Mouse (Mus musculus) limb, embryonic 10.5 days (tissue): ENCODE data around the gene Olfr119. TPM values are rescaled to one million over a fixed set of nuclear protein-coding genes. Genes with fewer than 3 reads are reported as not detected.
"Not testable (repeated sequence)": the region's sequence is repeated elsewhere in the genome, so short reads cannot be mapped to it uniquely, and the experiment has no call there.

Experiments
- DNase-seq: peaks from one replicate; pipeline ENCODE4 v3.0.0-alpha.2; 2017; ENCODE audit warnings: low spot score
- H3K27ac ChIP-seq: fragments of 300-500 bp; sonication (generic); 2 replicates; pipeline ENCODE4 v1.5.1; 2016; ENCODE audit warnings: mild to moderate bottlenecking
- H3K27me3 ChIP-seq: fragments of 300-500 bp; sonication (generic); 2 replicates; pipeline ENCODE4 v1.6.1; 2016; ENCODE audit warnings: low read depth, mild to moderate bottlenecking; ENCODE audit not compliant: poor library complexity, severe bottlenecking
- H3K36me3 ChIP-seq: fragments of 300-500 bp; sonication (generic); 2 replicates; pipeline ENCODE4 v1.6.1; 2016; ENCODE audit warnings: mild to moderate bottlenecking, moderate library complexity
- H3K4me1 ChIP-seq: fragments of 300-500 bp; sonication (generic); 2 replicates; pipeline ENCODE4 v1.6.1; 2016
- H3K4me3 ChIP-seq: fragments of 300-500 bp; sonication (generic); 2 replicates; pipeline ENCODE4 v1.5.1; 2016; ENCODE audit warnings: mild to moderate bottlenecking, moderate library complexity
- H3K9me3 ChIP-seq: fragments of 300-500 bp; sonication (generic); replicated peaks from 2 replicates; pipeline ENCODE4 v1.6.1; 2016; ENCODE audit warnings: mild to moderate bottlenecking
- WGBS: fragments of 180-500 bp; shearing (Covaris S2); methylation state at CpG from one replicate; pipeline ENCODE4 v1.1.7; 2016; 5-methylcytosine and 5-hydroxymethylcytosine counted together
- polyA plus RNA-seq: library from polyadenylated mRNA; unstranded; fragments of >200 nt; fragmentation: Nextera tagmentation; extraction: Ambion mirVana; gene quantifications from 2 replicates; pipeline ENCODE4 v1.2.1, GENCODE M21; 2016

The Olfr119 gene
- polyA plus RNA-seq: not detected in 2 replicates

DNA sequence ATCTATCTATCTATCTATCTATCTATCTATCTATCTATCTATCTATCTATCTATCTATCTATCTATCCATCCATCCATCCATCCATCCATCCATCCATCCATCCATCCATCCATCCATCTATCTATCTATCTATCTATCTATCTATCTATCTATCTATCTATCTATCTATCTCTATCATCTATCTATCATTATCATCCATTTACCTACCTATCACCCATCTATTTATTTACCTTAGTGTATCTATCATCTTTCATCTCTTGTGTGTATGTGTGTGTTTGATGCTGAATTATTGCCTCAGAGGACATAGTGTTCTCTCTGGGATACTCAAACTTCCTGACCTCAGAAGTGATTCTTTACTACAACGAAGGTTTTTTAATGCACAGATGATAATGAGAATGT, at the start of gene Olfr119:
Gene Olfr119 (plus strand): TSS at position 301 of the 400 bp plus-strand sequence.
- DNase-seq, H3K36me3 ChIP-seq, H3K27ac ChIP-seq, H3K9me3 ChIP-seq, H3K4me3 ChIP-seq, H3K4me1 ChIP-seq, H3K27me3 ChIP-seq: not testable (repeated sequence)
- 78% methylated on average over 1 of the region's 1 CpGs for WGBS

DNA sequence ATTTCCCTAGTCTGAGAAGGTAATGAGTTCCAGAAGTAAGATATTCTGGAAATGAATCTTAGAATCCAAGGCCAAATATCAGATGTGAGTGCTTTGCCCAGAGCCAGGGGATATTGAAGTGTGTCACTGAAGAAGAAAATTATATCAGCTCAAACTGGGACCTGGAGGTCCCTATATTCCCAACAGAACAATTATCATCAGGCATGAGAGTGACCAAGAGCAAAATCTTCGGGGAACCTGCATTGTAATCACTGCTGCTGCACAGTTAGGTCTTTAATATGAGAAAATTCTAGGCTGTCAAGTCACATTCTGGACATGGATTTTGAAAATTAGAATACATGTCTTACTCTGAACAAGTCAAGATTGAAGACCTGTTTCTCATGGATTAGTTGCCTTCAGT, 32.7 kb upstream of the Olfr119 start, which contains the start of gene Olfr117:
Gene Olfr117 (minus strand): TSS at position 101 of the 400 bp plus-strand sequence.
- no peaks in the 10 kb centered on the region for H3K4me1 ChIP-seq
- H3K27me3 ChIP-seq: no peaks in the 10 kb centered on the region
- H3K4me3 ChIP-seq: no peak within 1 kb of the TSS
- no peaks in the 10 kb centered on the region for H3K9me3 ChIP-seq
- H3K27ac ChIP-seq: no peak within 1 kb of the TSS
- 78% methylated on average over 1 of the region's 1 CpGs for WGBS
- DNase-seq: no peak
- no peaks in the 10 kb centered on the region for H3K36me3 ChIP-seq

GRCm38 (mm10) chr17:37666688-37667087, 29.7 kb upstream of the Olfr119 start, which contains the start of gene Olfr118:
Gene Olfr118, plus strand, starts transcription at chr17:37666988.
- no peaks in the 10 kb centered on the region for H3K36me3 ChIP-seq
- 71% methylated on average over 2 of the region's 2 CpGs for WGBS
- H3K4me1 ChIP-seq: no peaks in the 10 kb centered on the region
- no peaks in the 10 kb centered on the region for H3K27me3 ChIP-seq
- no peak within 1 kb of the TSS for H3K4me3 ChIP-seq
- H3K27ac ChIP-seq: no peak within 1 kb of the TSS
- no peaks in the 10 kb centered on the region for H3K9me3 ChIP-seq
- no peak for DNase-seq

- Histone ChIP-seq H3K36me3 (no peaks in the 10 kb centered on the region), H3K27ac (no peak within 1 kb of the TSS), H3K4me3 (no peak within 1 kb of the TSS), H3K27me3 (no peaks in the 10 kb centered on the region), H3K4me1 (no peaks in the 10 kb centered on the region), H3K9me3 (no peaks in the 10 kb centered on the region)
- WGBS: 80% methylated on average over 1 of the region's 1 CpGs
- DNase-seq: no peak
Observed at GRCm38 (mm10) chr17:37721508-37721907, 25.1 kb downstream of the Olfr119 start, which contains the start of gene Olfr120. Gene Olfr120, plus strand, starts transcription at chr17:37721808.

DNA sequence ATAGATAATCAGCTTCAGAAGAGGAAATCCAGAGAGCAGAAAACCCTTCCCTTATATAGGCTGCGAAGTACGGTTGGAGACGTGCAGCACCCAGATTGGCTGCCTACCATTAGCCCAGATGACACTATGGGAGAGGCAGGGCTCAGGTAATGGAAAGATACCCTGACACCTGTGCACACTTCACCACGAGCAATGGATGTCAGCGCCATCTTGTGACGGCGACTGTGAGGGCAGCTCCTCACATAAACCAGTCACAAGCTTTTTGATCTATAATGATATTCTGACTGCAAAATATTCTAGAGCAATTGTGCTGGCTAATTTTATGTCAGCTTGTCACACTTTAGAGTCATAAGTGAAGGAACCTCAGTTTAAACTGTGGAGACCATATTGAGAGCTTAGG, 41.7 kb downstream of the Olfr119 start:
- 59% methylated on average over 7 of the region's 7 CpGs for WGBS

More for the DNA sequence above, 41.7 kb downstream of the Olfr119 start:
- no peaks in the 10 kb centered on the region for H3K9me3 ChIP-seq
- no peaks in the 10 kb centered on the region for H3K36me3 ChIP-seq
- no peak overlapping the region for H3K4me3 ChIP-seq
- H3K4me1 ChIP-seq: no peaks in the 10 kb centered on the region
- no peak for DNase-seq
- H3K27me3 ChIP-seq: no peaks in the 10 kb centered on the region
- H3K27ac ChIP-seq: no peak overlapping the region

Other genes starting within 250 kb of the Olfr119 start
- gene Olfr109, start 237.6 kb upstream of the Olfr119 start, polyA plus RNA-seq: not detected in 2 replicates
- gene H2-M2, start 213.0 kb upstream of the Olfr119 start, polyA plus RNA-seq: not detected in 2 replicates
- not detected in 2 replicates for gene Olfr110, start 204.1 kb upstream of the Olfr119 start, polyA plus RNA-seq
- not detected in 2 replicates for gene Olfr111, start 188.5 kb upstream of the Olfr119 start, polyA plus RNA-seq
- gene Olfr112, start 127.1 kb upstream of the Olfr119 start, polyA plus RNA-seq: not detected in 2 replicates
- gene Olfr113, start 118.9 kb upstream of the Olfr119 start, polyA plus RNA-seq: not detected in 2 replicates
- gene Olfr114, start 103.8 kb upstream of the Olfr119 start, polyA plus RNA-seq: not detected in 2 replicates
- not detected in 2 replicates for gene Olfr115, start 69.5 kb upstream of the Olfr119 start, polyA plus RNA-seq
- not detected in 2 replicates for gene Olfr116, start 69.4 kb upstream of the Olfr119 start, polyA plus RNA-seq
- not detected in 2 replicates for gene Olfr117, start 32.8 kb upstream of the Olfr119 start, polyA plus RNA-seq
- not detected in 2 replicates for gene Olfr118, start 29.6 kb upstream of the Olfr119 start, polyA plus RNA-seq
- not detected in 2 replicates for gene Olfr120, start 25.2 kb downstream of the Olfr119 start, polyA plus RNA-seq
- not detected in 2 replicates for gene Olfr121, start 52.3 kb downstream of the Olfr119 start, polyA plus RNA-seq
- not detected in 2 replicates for gene Olfr122, start 72.0 kb downstream of the Olfr119 start, polyA plus RNA-seq
- not detected in 2 replicates for gene Olfr123, start 97.0 kb downstream of the Olfr119 start, polyA plus RNA-seq
- not detected in 2 replicates for gene Olfr124, start 103.3 kb downstream of the Olfr119 start, polyA plus RNA-seq
- not detected in 2 replicates for gene Olfr125, start 136.4 kb downstream of the Olfr119 start, polyA plus RNA-seq
- not detected in 2 replicates for gene Olfr126, start 150.9 kb downstream of the Olfr119 start, polyA plus RNA-seq
- gene Olfr127, start 203.9 kb downstream of the Olfr119 start, polyA plus RNA-seq: not detected in 2 replicates
- not detected in 2 replicates for gene Olfr128, start 224.0 kb downstream of the Olfr119 start, polyA plus RNA-seq